Mouse (Mus musculus) kidney, postnatal 36 days (tissue): Measurements from ENCODE around the gene Fdps.
"Not testable (repeated sequence)": the region's sequence is repeated elsewhere in the genome, so short reads cannot be mapped to it uniquely, and the experiment has no call there.

Source experiments
- DNase-seq, 2 experiments: peaks; one replicate each; pipeline ENCODE4 v3.0.0; 2021 to 2022; ENCODE audit warnings: mixed read lengths in 2 of 2

The Fdps gene

GRCm38 (mm10) chr3:89101459-89101811 lies 324 bp downstream of the Fdps start:
- no peak for DNase-seq

- no peak for DNase-seq
These were observed 948 bp downstream of the Fdps start, which contains the start of gene Gm43738 for GRCm38 (mm10) chr3:89100811-89101210. TSS of gene Gm43738 (minus strand) at chr3:89101099.

GRCm38 (mm10) chr3:89094021-89094420 lies 7.7 kb downstream of the Fdps start:
- DNase-seq, result no peak

GRCm38 (mm10) chr3:89093175-89093574 lies 8.6 kb downstream of the Fdps start, which contains the start of gene Rusc1:
TSS of gene Rusc1 (minus strand) at chr3:89093311.
- peak; percentile 85 to 89 for DNase-seq

GRCm38 (mm10) chr3:89092509-89093090 lies 9.2 kb downstream of the Fdps start:
- DNase-seq, result no peak

GRCm38 (mm10) chr3:89091811-89092508 lies 9.8 kb downstream of the Fdps start:
- no peak for DNase-seq

- DNase-seq, result peak; percentile 85 to 90
These were observed 10.8 kb downstream of the Fdps start for GRCm38 (mm10) chr3:89090694-89091655.

GRCm38 (mm10) chr3:89089882-89090591 lies 11.7 kb downstream of the Fdps start:
- peak; percentile 91 to 95 for DNase-seq

GRCm38 (mm10) chr3:89088974-89089373 lies 12.8 kb downstream of the Fdps start:
- peak in 1 of 2 experiments; percentile 27 for DNase-seq

GRCm38 (mm10) chr3:89087338-89088110 lies 14.2 kb downstream of the Fdps start:
- DNase-seq, result peak; percentile 86 to 96

GRCm38 (mm10) chr3:89084654-89085190 lies 17.0 kb downstream of the Fdps start:
- DNase-seq, result no peak

- DNase-seq, result no peak
These were observed 17.6 kb downstream of the Fdps start for GRCm38 (mm10) chr3:89084133-89084532.

- not testable (repeated sequence) for DNase-seq
These were observed 19.5 kb downstream of the Fdps start for GRCm38 (mm10) chr3:89082287-89082686.

- no peak for DNase-seq
These were observed 24.4 kb downstream of the Fdps start for GRCm38 (mm10) chr3:89077383-89077782.

- DNase-seq, result no peak
These were observed 34.5 kb downstream of the Fdps start for GRCm38 (mm10) chr3:89067265-89067664.

- DNase-seq, result no peak
These were observed 40.1 kb downstream of the Fdps start for GRCm38 (mm10) chr3:89061696-89062095.

- peak; percentile 18 to 66 for DNase-seq
These were observed 43.0 kb downstream of the Fdps start for GRCm38 (mm10) chr3:89058783-89059182.

- no peak for DNase-seq
These were observed 43.4 kb downstream of the Fdps start for GRCm38 (mm10) chr3:89058361-89058760.
